Mouse (Mus musculus) small intestine, adult 2 months (tissue): ENCODE data around the gene Lrrfip1. TPM values are rescaled to one million over a fixed set of nuclear protein-coding genes. Genes with fewer than 3 reads are reported as not detected.

ENCODE experiments used
- H3K27ac ChIP-seq: fragments of 200-500 bp; 2 replicates; pipeline ENCODE4 v1.5.1; 2012; ENCODE audit warnings: low read depth, low read length, control low read depth, inconsistent platforms; ENCODE audit not compliant: insufficient read depth
- H3K27me3 ChIP-seq: fragments of 200-500 bp; 2 replicates; pipeline ENCODE4 v1.6.1; 2012; ENCODE audit warnings: mild to moderate bottlenecking, moderate library complexity, low read length, inconsistent platforms; ENCODE audit not compliant: control insufficient read depth, insufficient read depth
- H3K36me3 ChIP-seq: fragments of 200-500 bp; 2 replicates; pipeline ENCODE4 v1.6.1; 2012; ENCODE audit warnings: mild to moderate bottlenecking, low read length, control low read depth, inconsistent platforms; ENCODE audit not compliant: control insufficient read depth, insufficient read depth
- H3K4me1 ChIP-seq: fragments of 200-500 bp; 2 replicates; pipeline ENCODE4 v1.6.1; 2012; ENCODE audit warnings: low read length, inconsistent platforms, mixed read lengths; ENCODE audit not compliant: control insufficient read depth, insufficient read depth, insufficient read length
- H3K4me3 ChIP-seq: fragments of 200-500 bp; 2 replicates; pipeline ENCODE4 v1.5.1; 2012; ENCODE audit warnings: low read depth, mild to moderate bottlenecking, control low read depth, inconsistent platforms, low read length, moderate library complexity
- CTCF ChIP-seq: fragments of 200-500 bp; IDR thresholded peaks from 2 replicates; pipeline ENCODE4 v1.5.1; 2012; ENCODE audit warnings: low read depth, mild to moderate bottlenecking, control low read depth, inconsistent platforms, low read length, moderate library complexity, mixed read lengths; ENCODE audit not compliant: insufficient replicate concordance, insufficient read length; ENCODE audit errors: extremely low read depth
- POLR2A ChIP-seq: fragments of 200-500 bp; IDR thresholded peaks from 2 replicates; pipeline ENCODE4 v1.6.1; 2012; ENCODE audit warnings: low read depth, mild to moderate bottlenecking, control low read depth, inconsistent platforms, low read length, moderate library complexity
- WGBS: fragments of 180-500 bp; shearing (Covaris S2); methylation state at CpG from one replicate; pipeline ENCODE4 v1.1.7; 2018; 5-methylcytosine and 5-hydroxymethylcytosine counted together
- polyA plus RNA-seq: library from polyadenylated mRNA; depleted of rRNA; stranded (reverse); fragments of >200 nt; gene quantifications from 2 replicates; pipeline ENCODE4 v1.2.3, GENCODE M21; 2012

Gene Lrrfip1
- polyA plus RNA-seq, 1 experiment: 9.5 TPM

GRCm38 (mm10) chr1:91097283-91097834 lies 98.8 kb downstream of the Lrrfip1 start:
- Histone ChIP-seq H3K27ac (no peak overlapping the region), H3K4me3 (no peak overlapping the region), H3K4me1 (peaks cover 15% of the 10 kb centered on the region; the same call in 1 of the 2 replicates), H3K36me3 (peaks cover 13% of the 10 kb centered on the region), H3K27me3 (no peaks in the 10 kb centered on the region)
- TF ChIP-seq POLR2A: no peak
- TF ChIP-seq CTCF: no peak
- WGBS: 84% methylated on average over 11 of the region's 11 CpGs

GRCm38 (mm10) chr1:91098887-91099286 lies 100.3 kb downstream of the Lrrfip1 start:
- Histone ChIP-seq H3K36me3 (peaks cover 24% of the 10 kb centered on the region), H3K4me3 (no peak overlapping the region), H3K4me1 (peaks cover 13% of the 10 kb centered on the region; the same call in 1 of the 2 replicates), H3K27me3 (no peaks in the 10 kb centered on the region), H3K27ac (no peak overlapping the region)
- WGBS: 24% methylated on average over 6 of the region's 6 CpGs
- TF ChIP-seq POLR2A: no peak
- peak; percentile 96; the same call in 1 of the 2 replicates for TF ChIP-seq CTCF

- H3K4me1 ChIP-seq: peaks cover 2% of the 10 kb centered on the region; the same call in 1 of the 2 replicates
- 43% methylated on average over 11 of the region's 11 CpGs for WGBS
- TF ChIP-seq CTCF (no peak), POLR2A (no peak)
- no peaks in the 10 kb centered on the region for H3K27me3 ChIP-seq
- no peak overlapping the region for H3K27ac ChIP-seq
- no peak overlapping the region for H3K4me3 ChIP-seq
- H3K36me3 ChIP-seq: peaks cover 44% of the 10 kb centered on the region
Measured at GRCm38 (mm10) chr1:91101709-91102440, 103.3 kb downstream of the Lrrfip1 start.

- peaks cover 52% of the 10 kb centered on the region for H3K36me3 ChIP-seq
- H3K4me3 ChIP-seq: no peak overlapping the region
- TF ChIP-seq CTCF (no peak), POLR2A (no peak)
- WGBS: 66% methylated on average over 15 of the region's 15 CpGs
- peaks cover 2% of the 10 kb centered on the region; the same call in 1 of the 2 replicates for H3K4me1 ChIP-seq
- H3K27me3 ChIP-seq: no peaks in the 10 kb centered on the region
- H3K27ac ChIP-seq: no peak overlapping the region
Measured at GRCm38 (mm10) chr1:91103366-91103983, 104.9 kb downstream of the Lrrfip1 start.

- H3K36me3 ChIP-seq: peaks cover 67% of the 10 kb centered on the region
- WGBS: 77% methylated on average over 5 of the region's 5 CpGs
Measured at GRCm38 (mm10) chr1:91107548-91107947, 109.0 kb downstream of the Lrrfip1 start.

GRCm38 (mm10) chr1:91109302-91109701 lies 110.8 kb downstream of the Lrrfip1 start:
- Histone ChIP-seq H3K4me1 (no peaks in the 10 kb centered on the region), H3K4me3 (no peak overlapping the region), H3K27me3 (no peaks in the 10 kb centered on the region), H3K27ac (no peak overlapping the region), H3K36me3 (peaks cover 70% of the 10 kb centered on the region)
- TF ChIP-seq POLR2A (no peak), CTCF (no peak)
- WGBS: 38% methylated on average over 4 of the region's 4 CpGs

More at GRCm38 (mm10) chr1:91107548-91107947, 109.0 kb downstream of the Lrrfip1 start:
- Histone ChIP-seq H3K4me3 (no peak overlapping the region), H3K27me3 (no peaks in the 10 kb centered on the region), H3K4me1 (no peaks in the 10 kb centered on the region), H3K27ac (no peak overlapping the region)
- peak; percentile 21; the same call in 1 of the 2 replicates for TF ChIP-seq CTCF
- TF ChIP-seq POLR2A: no peak

GRCm38 (mm10) chr1:91112171-91112570 lies 113.6 kb downstream of the Lrrfip1 start:
- Histone ChIP-seq H3K36me3 (peaks cover 70% of the 10 kb centered on the region), H3K27me3 (no peaks in the 10 kb centered on the region), H3K27ac (no peak overlapping the region), H3K4me1 (no peaks in the 10 kb centered on the region), H3K4me3 (no peak overlapping the region)
- TF ChIP-seq POLR2A (no peak), CTCF (no peak)
- WGBS: 92% methylated on average over 14 of the region's 14 CpGs
